Mouse (Mus musculus) neural tube, embryonic 11.5 days (tissue): ENCODE measurements at regions not wholly inside any gene's neighbourhood (a gene's known extent, or its start where the extent isn't known, plus 50 kb on each side); places are given as distances from the start of the nearest gene placed in this dataset.
A peak's percentile ranks its signal among the peaks of the same experiment; 100 is the strongest.

Experiments used
- ATAC-seq: fragments of 200-750 bp; cut with Nextera tagmentation; 2 replicates; pipeline ENCODE4 v1.8.0; 2017; ENCODE audit warnings: moderate number of reproducible peaks, mild to moderate bottlenecking, moderate TSS enrichment, moderate library complexity; ENCODE audit not compliant: insufficient read depth, low FRiP score, low TSS enrichment
- DNase-seq: peaks from one replicate; pipeline ENCODE4 v3.0.0-alpha.2; 2015; ENCODE audit warnings: low spot score
- H3K27ac ChIP-seq: fragments of 300-500 bp; sonication (generic); 2 replicates; pipeline ENCODE4 v1.5.1; 2014; ENCODE audit warnings: low read depth, mild to moderate bottlenecking, low read length
- H3K27me3 ChIP-seq: fragments of 300-500 bp; sonication (generic); 2 replicates; pipeline ENCODE4 v1.6.1; 2014; ENCODE audit warnings: mild to moderate bottlenecking, low read length, mixed read lengths; ENCODE audit not compliant: control insufficient read depth, insufficient read depth
- H3K36me3 ChIP-seq: fragments of 300-500 bp; sonication (generic); 2 replicates; pipeline ENCODE4 v1.6.1; 2014; ENCODE audit warnings: mild to moderate bottlenecking, low read length, moderate library complexity, mixed read lengths; ENCODE audit not compliant: control insufficient read depth, insufficient read depth
- H3K4me1 ChIP-seq: fragments of 300-500 bp; sonication (generic); 2 replicates; pipeline ENCODE4 v1.6.1; 2014; ENCODE audit warnings: low read length, mixed read lengths; ENCODE audit not compliant: control insufficient read depth, insufficient read depth
- H3K4me2 ChIP-seq: fragments of 300-500 bp; sonication (generic); 2 replicates; pipeline ENCODE4 v1.6.1; 2014; ENCODE audit warnings: low read depth, mild to moderate bottlenecking, moderate library complexity
- H3K4me3 ChIP-seq: fragments of 300-500 bp; sonication (generic); 2 replicates; pipeline ENCODE4 v1.5.1; 2014; ENCODE audit warnings: low read depth, low read length
- H3K9ac ChIP-seq: fragments of 300-500 bp; sonication (generic); 2 replicates; pipeline ENCODE4 v1.6.1; 2014; ENCODE audit warnings: mild to moderate bottlenecking, low read length
- H3K9me3 ChIP-seq: fragments of 300-500 bp; sonication (generic); 2 replicates; pipeline ENCODE4 v1.6.1; 2016; ENCODE audit warnings: low read length; ENCODE audit not compliant: control insufficient read depth
- WGBS: fragments of 180-500 bp; shearing (Covaris S2); extraction: QIAGEN DNeasy Blood & Tissue Kit; methylation state at CpG from one replicate; pipeline ENCODE4 v1.1.7; 2014; 5-methylcytosine and 5-hydroxymethylcytosine counted together

DNA sequence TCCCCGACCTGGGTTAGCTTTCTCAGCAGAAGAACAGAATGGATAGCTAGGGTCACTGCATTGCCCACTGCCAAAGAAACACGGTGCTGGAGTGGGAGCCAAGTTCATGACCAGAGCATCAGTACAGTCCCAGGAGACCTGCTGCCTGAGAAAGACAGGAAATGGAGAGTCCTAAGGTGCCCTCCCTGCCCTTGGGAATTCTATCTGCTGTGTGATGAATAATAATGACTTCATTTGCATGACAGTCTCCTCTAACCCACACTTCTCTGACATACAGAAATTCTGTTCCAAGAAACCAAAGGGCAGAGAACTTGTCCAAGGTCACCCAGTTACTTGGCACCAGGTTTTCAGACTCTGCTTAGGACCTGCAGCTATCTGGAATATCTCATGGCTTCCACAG is 138.1 kb downstream of the Mycn start:
- Histone ChIP-seq H3K27me3 (no peaks in the 10 kb centered on the region), H3K4me2 (no peak overlapping the region), H3K9ac (no peak overlapping the region), H3K9me3 (no peaks in the 10 kb centered on the region), H3K27ac (no peak overlapping the region), H3K4me3 (no peak overlapping the region), H3K36me3 (no peaks in the 10 kb centered on the region), H3K4me1 (peaks cover 4% of the 10 kb centered on the region; the same call in 1 of the 2 replicates)
- DNase-seq (no peak), ATAC-seq (no peak)
- 55% methylated on average over 2 of the region's 2 CpGs for WGBS

DNA sequence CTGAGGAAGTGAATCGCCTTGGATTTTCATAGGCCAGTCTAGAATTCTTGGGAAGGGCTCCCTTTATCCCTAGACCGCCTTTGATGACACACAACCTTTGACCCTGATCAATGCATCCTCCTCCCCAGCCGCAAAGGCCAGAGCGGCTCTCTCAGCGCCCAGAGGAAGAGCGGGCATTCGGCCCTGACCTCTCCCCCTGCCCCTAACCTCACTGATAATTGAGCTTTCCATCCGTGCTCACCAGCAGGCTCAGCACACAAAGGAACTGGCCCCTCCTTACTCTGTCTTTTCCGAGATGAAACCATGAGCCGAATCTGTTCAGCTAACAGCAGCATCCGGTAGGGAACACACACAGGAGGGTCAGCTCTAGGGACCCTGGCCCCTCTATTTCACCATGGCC is 139.3 kb downstream of the Mycn start:
- no peak overlapping the region for H3K4me3 ChIP-seq
- H3K4me1 ChIP-seq: peaks cover 4% of the 10 kb centered on the region; the same call in 1 of the 2 replicates
- H3K9ac ChIP-seq: peak overlapping the region; percentile 38; the same call in 1 of the 2 replicates
- WGBS: 13% methylated on average over 11 of the region's 11 CpGs
- ATAC-seq (peak; percentile 20; the same call in 1 of the 2 replicates), DNase-seq (peak; percentile 45)
- no peaks in the 10 kb centered on the region for H3K36me3 ChIP-seq
- peak overlapping the region; percentile 24 for H3K27ac ChIP-seq
- no peaks in the 10 kb centered on the region for H3K27me3 ChIP-seq
- H3K9me3 ChIP-seq: no peaks in the 10 kb centered on the region
- no peak overlapping the region for H3K4me2 ChIP-seq

DNA sequence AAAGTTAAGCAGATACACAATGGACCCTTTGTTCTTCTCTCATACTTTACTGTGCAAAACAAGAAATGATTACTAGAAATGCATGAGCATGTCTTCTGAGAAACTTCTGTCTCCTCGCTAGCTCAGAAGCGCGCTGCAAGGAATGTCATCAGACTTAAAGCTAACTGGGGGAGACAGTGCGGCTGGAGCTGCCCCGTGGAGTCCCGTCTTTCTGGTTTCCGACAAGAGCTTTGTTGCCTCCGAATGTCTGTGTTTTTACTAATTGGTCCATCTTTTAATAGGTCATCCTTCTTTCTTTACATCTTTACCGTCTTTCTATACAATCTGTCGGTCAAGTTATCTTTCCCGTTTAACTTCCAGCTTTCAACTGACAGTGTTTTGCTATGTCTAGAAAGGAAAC is 140.0 kb downstream of the Mycn start:
- Histone ChIP-seq H3K27me3 (no peaks in the 10 kb centered on the region), H3K4me1 (peaks cover 4% of the 10 kb centered on the region; the same call in 1 of the 2 replicates), H3K4me2 (no peak overlapping the region), H3K27ac (no peak overlapping the region), H3K4me3 (no peak overlapping the region), H3K9me3 (no peaks in the 10 kb centered on the region), H3K36me3 (no peaks in the 10 kb centered on the region), H3K9ac (no peak overlapping the region)
- DNase-seq (no peak), ATAC-seq (no peak)
- 68% methylated on average over 11 of the region's 11 CpGs for whole genome bisulfite sequencing

DNA sequence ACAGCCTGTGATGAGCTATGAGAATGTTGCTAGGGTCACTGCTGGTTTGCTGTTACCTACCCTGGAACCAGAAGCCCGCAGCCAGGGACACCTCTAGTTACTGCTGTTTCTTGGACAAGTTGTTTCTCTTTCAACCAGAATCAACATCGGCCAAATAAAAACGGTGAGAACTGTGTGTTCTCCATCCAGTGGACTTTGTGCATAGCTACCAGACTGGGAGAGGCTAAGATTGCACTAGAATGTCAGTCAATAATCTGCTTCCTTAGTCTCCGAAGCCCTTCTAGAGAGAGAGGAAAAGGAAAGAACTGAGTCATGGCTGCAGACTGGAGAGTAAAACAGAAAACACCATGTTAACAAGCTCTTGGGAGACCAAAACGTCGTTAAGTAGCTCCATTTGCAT is 141.6 kb downstream of the Mycn start:
- H3K4me1 ChIP-seq: peaks cover 4% of the 10 kb centered on the region; the same call in 1 of the 2 replicates
- H3K4me3 ChIP-seq: no peak overlapping the region
- H3K9ac ChIP-seq: no peak overlapping the region
- DNase-seq: no peak
- no peaks in the 10 kb centered on the region for H3K36me3 ChIP-seq
- 91% methylated on average over 6 of the region's 6 CpGs for WGBS
- ATAC-seq: no peak
- H3K9me3 ChIP-seq: no peaks in the 10 kb centered on the region
- H3K27ac ChIP-seq: no peak overlapping the region
- H3K4me2 ChIP-seq: no peak overlapping the region
- no peaks in the 10 kb centered on the region for H3K27me3 ChIP-seq

DNA sequence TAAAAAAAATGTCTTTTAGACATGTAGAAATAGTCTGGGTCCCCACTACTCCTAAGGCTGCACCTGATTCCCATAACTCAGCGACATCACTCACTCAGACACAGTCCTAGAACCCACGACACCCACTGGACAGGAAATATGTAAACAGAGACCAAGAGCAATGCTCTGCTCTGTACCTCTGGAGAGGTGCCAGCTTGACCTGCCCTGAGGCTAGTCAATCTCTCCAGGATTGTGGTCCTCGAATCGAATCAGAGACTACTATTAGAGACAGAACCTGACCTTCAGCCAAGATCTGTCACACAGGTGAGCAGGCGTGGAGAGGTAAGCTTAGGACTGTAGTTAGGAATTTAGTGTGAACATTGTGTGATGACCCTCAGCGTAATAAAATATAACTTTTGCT is 152.7 kb downstream of the Mycn start:
- no peak overlapping the region for H3K9ac ChIP-seq
- no peak overlapping the region for H3K27ac ChIP-seq
- DNase-seq (no peak), ATAC-seq (no peak)
- 83% methylated on average over 6 of the region's 6 CpGs for WGBS
- peaks cover 13% of the 10 kb centered on the region for H3K4me1 ChIP-seq
- no peaks in the 10 kb centered on the region for H3K27me3 ChIP-seq
- H3K4me2 ChIP-seq: no peak overlapping the region
- no peaks in the 10 kb centered on the region for H3K36me3 ChIP-seq
- H3K9me3 ChIP-seq: no peaks in the 10 kb centered on the region
- H3K4me3 ChIP-seq: no peak overlapping the region

DNA sequence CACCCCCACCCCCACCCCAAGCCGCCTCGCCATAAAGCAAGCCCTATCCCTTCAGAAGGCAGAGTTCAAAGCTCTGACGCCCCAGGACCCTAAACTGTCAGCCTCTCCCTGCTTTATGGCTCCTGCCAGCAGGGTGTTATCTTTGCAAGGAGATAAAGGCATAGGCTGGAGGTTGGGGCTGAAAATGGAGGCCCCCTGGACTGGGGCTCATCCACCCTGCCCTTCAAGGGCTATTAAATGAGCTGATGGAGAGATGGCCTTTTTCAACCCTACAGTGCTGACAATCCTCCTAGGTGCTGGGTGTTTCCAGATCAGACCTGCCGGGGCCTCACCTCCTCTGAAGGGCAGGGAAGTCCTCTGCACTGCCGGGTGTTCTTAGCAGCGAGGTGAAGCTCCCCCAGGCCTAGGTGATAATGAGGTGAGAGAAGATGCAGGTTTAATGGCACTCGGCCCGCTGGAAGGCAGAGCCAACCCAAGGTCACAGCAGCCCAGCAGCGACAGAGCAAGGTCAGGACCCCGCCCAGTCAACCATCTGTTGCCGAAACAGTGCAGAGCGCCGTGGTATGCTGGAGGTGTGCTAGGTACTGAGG is 153.4 kb downstream of the Mycn start:
- no peak overlapping the region for H3K27ac ChIP-seq
- peak overlapping the region; percentile 33 for H3K9ac ChIP-seq
- no peaks in the 10 kb centered on the region for H3K36me3 ChIP-seq
- no peaks in the 10 kb centered on the region for H3K27me3 ChIP-seq
- peak; percentile 38; the same call in 1 of the 2 replicates for ATAC-seq
- no peak for DNase-seq
- H3K4me2 ChIP-seq: peak overlapping the region; percentile 37
- H3K4me1 ChIP-seq: peaks cover 13% of the 10 kb centered on the region
- WGBS: 9% methylated on average over 13 of the region's 13 CpGs
- H3K9me3 ChIP-seq: no peaks in the 10 kb centered on the region
- no peak overlapping the region for H3K4me3 ChIP-seq

DNA sequence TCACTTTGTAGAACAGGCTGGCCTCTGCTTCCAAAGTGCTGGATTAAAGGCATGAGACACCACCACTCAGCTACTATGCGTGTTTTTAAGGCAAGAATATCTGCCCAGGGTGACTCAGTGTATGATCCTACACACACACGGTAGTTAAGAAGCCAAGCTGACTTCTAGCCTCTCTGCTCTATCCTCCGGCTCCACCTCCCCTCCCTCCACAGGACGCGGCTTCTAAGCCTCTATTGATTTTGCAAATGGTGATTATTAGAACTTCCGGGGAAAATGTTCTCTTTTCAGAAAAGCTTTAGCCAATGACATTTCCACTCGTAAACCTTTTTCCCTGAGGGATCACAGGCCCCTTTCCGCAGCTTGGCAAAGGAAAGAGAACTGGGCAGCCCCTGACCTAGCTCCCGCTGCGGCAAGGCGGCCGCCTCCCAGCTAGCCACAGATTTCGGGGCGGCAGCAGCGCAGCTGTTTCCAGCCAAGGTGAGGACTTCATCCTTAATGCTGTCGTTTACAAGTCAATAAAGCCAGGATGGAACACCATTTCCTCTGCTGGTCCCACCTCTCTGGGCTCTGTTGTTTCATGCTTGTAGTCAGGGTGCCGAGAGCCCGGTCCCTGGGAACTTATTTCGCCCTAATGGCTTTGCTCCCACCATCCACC is 154.0 kb downstream of the Mycn start:
- no peaks in the 10 kb centered on the region for H3K27me3 ChIP-seq

DNA sequence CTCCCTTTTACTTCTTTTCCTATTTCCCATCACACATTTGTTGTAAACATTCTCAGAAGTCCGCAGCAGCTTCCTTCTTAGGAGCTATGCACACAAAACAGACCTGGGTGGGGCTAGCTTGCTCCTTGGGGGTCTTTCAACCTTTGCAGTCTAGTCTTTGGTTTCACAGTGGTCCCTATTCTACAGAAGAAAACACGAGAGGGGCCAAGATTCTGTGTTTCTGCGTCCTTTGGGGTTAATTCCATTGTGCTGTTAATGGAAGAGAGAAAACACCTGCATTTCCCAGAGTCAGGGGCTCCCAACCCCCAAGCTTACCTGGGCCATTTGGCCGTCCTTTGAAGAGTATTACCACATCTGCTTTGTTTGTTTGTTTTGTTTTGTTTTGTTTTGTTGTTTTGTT is 154.6 kb downstream of the Mycn start:
- no peaks in the 10 kb centered on the region for H3K9me3 ChIP-seq
- no peaks in the 10 kb centered on the region for H3K27me3 ChIP-seq
- ATAC-seq (no peak), DNase-seq (no peak)
- no peak overlapping the region for H3K9ac ChIP-seq
- H3K4me2 ChIP-seq: no peak overlapping the region
- 24% methylated on average over 4 of the region's 4 CpGs for WGBS
- H3K27ac ChIP-seq: no peak overlapping the region
- no peak overlapping the region for H3K4me3 ChIP-seq
- no peaks in the 10 kb centered on the region for H3K36me3 ChIP-seq
- H3K4me1 ChIP-seq: peaks cover 13% of the 10 kb centered on the region

More for the DNA sequence above, 154.0 kb downstream of the Mycn start:
- DNase-seq (peak; percentile 37), ATAC-seq (no peak)
- H3K27ac ChIP-seq: no peak overlapping the region
- peak overlapping the region; percentile 37 for H3K4me2 ChIP-seq
- no peaks in the 10 kb centered on the region for H3K9me3 ChIP-seq
- peaks cover 13% of the 10 kb centered on the region for H3K4me1 ChIP-seq
- H3K4me3 ChIP-seq: 0 out of 2 replicates have a peak overlapping the region, but pooled peaks have one; percentile 8
- peak overlapping the region; percentile 33 for H3K9ac ChIP-seq
- 1% methylated on average over 19 of the region's 19 CpGs for WGBS
- no peaks in the 10 kb centered on the region for H3K36me3 ChIP-seq
